Mouse (Mus musculus) lung, embryonic 16.5 days (tissue): ENCODE results near the gene Phf7. TPM values are rescaled to one million over a fixed set of nuclear protein-coding genes. Genes with fewer than 3 reads are reported as not detected.

Experiments
- ATAC-seq: fragments of 200-750 bp; cut with Nextera tagmentation; 2 replicates; pipeline ENCODE4 v1.8.0; 2017; ENCODE audit warnings: low read depth, mild to moderate bottlenecking, moderate library complexity
- H3K27ac ChIP-seq: fragments of 300-500 bp; sonication (generic); 2 replicates; pipeline ENCODE4 v1.5.1; 2014; ENCODE audit warnings: mild to moderate bottlenecking, control low read depth, low read length
- H3K27me3 ChIP-seq: fragments of 300-500 bp; sonication (generic); 2 replicates; pipeline ENCODE4 v1.6.1; 2014; ENCODE audit warnings: low read depth, low read length, mixed read lengths; ENCODE audit not compliant: control insufficient read depth, insufficient read depth
- H3K36me3 ChIP-seq: fragments of 300-500 bp; sonication (generic); 2 replicates; pipeline ENCODE4 v1.6.1; 2014; ENCODE audit warnings: low read length; ENCODE audit not compliant: control insufficient read depth, insufficient read depth
- H3K4me1 ChIP-seq: fragments of 300-500 bp; sonication (generic); replicated peaks from 2 replicates; pipeline ENCODE4 v1.6.1; 2014; ENCODE audit warnings: low read length, mixed read lengths; ENCODE audit not compliant: control insufficient read depth, insufficient read depth
- H3K4me2 ChIP-seq: fragments of 300-500 bp; sonication (generic); 2 replicates; pipeline ENCODE4 v1.6.1; 2014; ENCODE audit warnings: low read depth, low read length, control low read depth
- H3K4me3 ChIP-seq: fragments of 300-500 bp; sonication (generic); 2 replicates; pipeline ENCODE4 v1.5.1; 2014; ENCODE audit warnings: mild to moderate bottlenecking, low read length, control low read depth
- H3K9ac ChIP-seq: fragments of 300-500 bp; sonication (generic); 2 replicates; pipeline ENCODE4 v1.6.1; 2014; ENCODE audit warnings: low read length, control low read depth
- H3K9me3 ChIP-seq: fragments of 300-500 bp; sonication (generic); 2 replicates; pipeline ENCODE4 v1.6.1; 2016; ENCODE audit warnings: low read length; ENCODE audit not compliant: control insufficient read depth
- WGBS: fragments of 180-500 bp; shearing (Covaris S2); extraction: QIAGEN DNeasy Blood & Tissue Kit; methylation state at CpG from one replicate; pipeline ENCODE4 v1.1.7; 2014; 5-methylcytosine and 5-hydroxymethylcytosine counted together
- polyA plus RNA-seq: library from polyadenylated mRNA; unstranded; fragments of >200 nt; fragmentation: Nextera tagmentation; extraction: Ambion mirVana; gene quantifications from 2 replicates; pipeline ENCODE4 v1.2.1, GENCODE M21; 2015

Phf7 gene
- polyA plus RNA-seq, 1 experiment from 2014 or later = 13.5 TPM

DNA sequence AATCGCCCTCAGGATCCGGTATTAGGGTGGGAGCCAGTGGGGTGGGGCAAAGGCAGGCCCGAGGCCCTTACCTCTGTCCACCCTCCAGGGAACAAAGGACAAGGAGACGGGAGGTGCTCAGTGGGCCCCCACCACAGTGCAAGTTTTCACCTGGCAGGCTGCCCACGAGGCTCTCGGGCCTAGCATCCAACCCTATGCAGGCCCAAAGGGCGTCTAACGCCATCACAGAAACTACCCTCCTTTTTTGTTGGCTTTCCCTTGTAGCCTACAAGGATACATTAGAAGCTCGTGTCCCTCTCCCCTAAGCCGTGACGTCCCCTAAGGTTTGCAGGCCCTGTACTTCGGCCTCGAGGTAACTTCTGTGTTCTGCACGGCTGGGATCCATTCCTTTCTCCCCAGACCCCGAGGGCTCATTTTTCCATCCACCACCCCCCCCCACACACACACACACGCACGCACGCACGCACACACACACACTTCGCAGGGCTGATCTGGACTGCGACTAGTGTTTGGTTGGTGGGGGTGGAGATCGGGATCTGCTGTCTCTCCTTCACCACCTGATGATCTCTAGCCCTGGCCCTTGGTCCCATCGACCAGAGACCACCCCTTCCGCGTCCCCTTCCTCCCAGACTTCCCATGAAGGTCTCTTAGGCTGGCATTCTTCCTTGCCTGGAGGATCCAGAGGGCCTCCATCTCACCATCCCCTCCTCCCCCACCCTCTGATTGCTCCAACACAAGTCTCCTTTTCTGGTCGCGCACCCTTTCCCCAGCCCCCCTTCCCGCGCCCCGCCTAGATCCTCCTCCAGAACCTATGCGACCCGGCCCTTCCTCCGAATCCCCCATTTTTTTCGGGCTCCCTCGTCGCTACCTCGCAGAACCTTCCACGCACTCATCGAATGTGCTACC lies 45.3 kb downstream of the Phf7 start:
- H3K9me3 ChIP-seq = no peaks in the 10 kb centered on the region
- ATAC-seq = peak; percentile 63
- peaks cover 12% of the 10 kb centered on the region for H3K4me1 ChIP-seq
- H3K27me3 ChIP-seq = no peaks in the 10 kb centered on the region
- peak overlapping the region; percentile 86 for H3K4me3 ChIP-seq
- peaks cover 25% of the 10 kb centered on the region for H3K36me3 ChIP-seq
- H3K9ac ChIP-seq = peak overlapping the region; percentile 98
- H3K4me2 ChIP-seq = peak overlapping the region; percentile 85
- H3K27ac ChIP-seq = peak overlapping the region; percentile 92
- under 1% methylated on average over 39 of the region's 39 CpGs for WGBS

DNA sequence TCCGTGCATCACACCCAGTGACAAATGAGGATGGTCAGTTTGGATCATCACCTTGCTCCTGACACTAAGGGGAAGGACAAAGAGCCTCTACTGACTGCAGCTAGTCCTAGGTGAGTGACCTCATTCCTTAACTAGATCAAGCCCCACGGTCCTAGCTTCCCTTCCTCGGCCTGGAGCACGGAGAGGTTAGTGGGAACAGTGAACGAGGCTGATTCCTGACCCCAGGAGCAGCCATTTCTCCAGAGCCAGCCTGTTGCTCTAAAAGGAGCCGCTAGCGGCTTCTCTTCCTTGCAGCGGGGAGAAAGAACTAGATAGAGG lies 45.9 kb downstream of the Phf7 start:
- Histone ChIP-seq H3K4me1 (peaks cover 14% of the 10 kb centered on the region), H3K9me3 (no peaks in the 10 kb centered on the region), H3K9ac (peak overlapping the region; percentile 98), H3K4me3 (peak overlapping the region; percentile 86), H3K36me3 (peaks cover 26% of the 10 kb centered on the region), H3K4me2 (peak overlapping the region; percentile 85), H3K27me3 (no peaks in the 10 kb centered on the region), H3K27ac (peak overlapping the region; percentile 92)
- WGBS = 4% methylated on average over 8 of the region's 8 CpGs
- ATAC-seq = peak; percentile 3; the same call in 1 of the 2 replicates

GRCm38 (mm10) chr14:31204844-31205243 lies 46.3 kb downstream of the Phf7 start:
- WGBS = 51% methylated on average over 4 of the region's 4 CpGs
- Histone ChIP-seq H3K9ac (peak overlapping the region; percentile 98), H3K27ac (peak overlapping the region; percentile 92; the same call in 1 of the 2 replicates), H3K27me3 (no peaks in the 10 kb centered on the region), H3K4me2 (peak overlapping the region; percentile 85), H3K4me1 (peaks cover 18% of the 10 kb centered on the region), H3K36me3 (peaks cover 29% of the 10 kb centered on the region), H3K9me3 (no peaks in the 10 kb centered on the region), H3K4me3 (peak overlapping the region; percentile 86)
- ATAC-seq = no peak

GRCm38 (mm10) chr14:31200038-31200437 lies 51.1 kb downstream of the Phf7 start:
- H3K9me3 ChIP-seq = no peaks in the 10 kb centered on the region
- H3K27me3 ChIP-seq = no peaks in the 10 kb centered on the region
- no peak for ATAC-seq
- no peak overlapping the region for H3K9ac ChIP-seq
- H3K27ac ChIP-seq = peak overlapping the region; percentile 56; the same call in 1 of the 2 replicates
- no peak overlapping the region for H3K4me3 ChIP-seq
- peaks cover 37% of the 10 kb centered on the region for H3K36me3 ChIP-seq
- H3K4me2 ChIP-seq = no peak overlapping the region
- peaks cover 32% of the 10 kb centered on the region for H3K4me1 ChIP-seq
- WGBS = 49% methylated on average over 3 of the region's 3 CpGs

DNA sequence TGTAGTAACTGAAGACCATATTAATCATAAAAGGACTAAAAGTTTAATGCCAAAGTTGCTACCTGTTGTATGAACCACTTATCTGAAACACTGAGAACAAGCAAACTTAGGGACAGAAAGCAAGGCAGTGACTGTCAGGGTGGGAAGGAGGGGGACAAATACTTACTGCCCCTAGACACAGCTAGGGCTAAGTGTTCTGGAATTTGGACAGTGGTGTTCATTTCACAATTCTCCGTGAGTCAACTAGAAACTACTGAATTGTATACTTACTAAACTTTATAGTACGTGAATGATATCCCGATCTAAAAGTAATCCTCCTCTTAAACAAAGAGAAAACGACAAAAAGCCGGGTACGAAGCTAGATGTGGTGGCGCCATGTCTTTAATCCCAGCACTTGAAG lies 51.5 kb downstream of the Phf7 start:
- H3K27ac ChIP-seq = peak overlapping the region; percentile 56; the same call in 1 of the 2 replicates
- 85% methylated on average over 7 of the region's 7 CpGs for WGBS
- no peak overlapping the region for H3K9ac ChIP-seq
- H3K4me3 ChIP-seq = no peak overlapping the region
- H3K4me1 ChIP-seq = peaks cover 29% of the 10 kb centered on the region
- H3K27me3 ChIP-seq = no peaks in the 10 kb centered on the region
- no peak overlapping the region for H3K4me2 ChIP-seq
- H3K9me3 ChIP-seq = no peaks in the 10 kb centered on the region
- H3K36me3 ChIP-seq = peaks cover 37% of the 10 kb centered on the region
- no peak for ATAC-seq

GRCm38 (mm10) chr14:31197547-31198516 lies 53.3 kb downstream of the Phf7 start:
- peaks cover 26% of the 10 kb centered on the region for H3K36me3 ChIP-seq
- no peak overlapping the region for H3K4me3 ChIP-seq
- no peaks in the 10 kb centered on the region for H3K27me3 ChIP-seq
- H3K9me3 ChIP-seq = no peaks in the 10 kb centered on the region
- H3K27ac ChIP-seq = peak overlapping the region; percentile 86
- ATAC-seq = peak; percentile 79
- H3K9ac ChIP-seq = no peak overlapping the region
- peaks cover 27% of the 10 kb centered on the region for H3K4me1 ChIP-seq
- 55% methylated on average over 16 of the region's 16 CpGs for WGBS
- peak overlapping the region; percentile 30; the same call in 1 of the 2 replicates for H3K4me2 ChIP-seq

DNA sequence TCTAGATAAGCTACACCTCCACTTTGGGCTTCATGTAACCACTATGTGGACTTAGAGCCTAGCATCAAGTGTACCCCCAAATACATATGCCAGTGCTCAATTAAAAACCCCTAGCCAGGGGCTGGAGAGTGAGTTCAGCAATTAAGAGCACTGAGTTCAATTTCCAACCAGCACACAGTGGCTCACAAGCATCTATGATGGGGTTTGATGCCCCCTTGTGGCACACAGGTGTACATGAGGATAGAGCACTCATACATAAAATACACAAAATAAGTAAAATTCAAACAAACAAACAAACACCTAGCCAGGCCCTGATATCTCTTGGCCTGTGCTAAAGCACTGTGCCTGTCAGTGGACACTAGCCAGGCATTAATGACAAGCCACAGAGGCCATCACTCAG lies 55.1 kb downstream of the Phf7 start:
- Histone ChIP-seq H3K36me3 (peaks cover 22% of the 10 kb centered on the region), H3K9me3 (no peaks in the 10 kb centered on the region), H3K9ac (no peak overlapping the region), H3K4me3 (no peak overlapping the region), H3K4me1 (peaks cover 27% of the 10 kb centered on the region), H3K27me3 (no peaks in the 10 kb centered on the region), H3K4me2 (no peak overlapping the region), H3K27ac (peak overlapping the region; percentile 89)
- no peak for ATAC-seq

DNA sequence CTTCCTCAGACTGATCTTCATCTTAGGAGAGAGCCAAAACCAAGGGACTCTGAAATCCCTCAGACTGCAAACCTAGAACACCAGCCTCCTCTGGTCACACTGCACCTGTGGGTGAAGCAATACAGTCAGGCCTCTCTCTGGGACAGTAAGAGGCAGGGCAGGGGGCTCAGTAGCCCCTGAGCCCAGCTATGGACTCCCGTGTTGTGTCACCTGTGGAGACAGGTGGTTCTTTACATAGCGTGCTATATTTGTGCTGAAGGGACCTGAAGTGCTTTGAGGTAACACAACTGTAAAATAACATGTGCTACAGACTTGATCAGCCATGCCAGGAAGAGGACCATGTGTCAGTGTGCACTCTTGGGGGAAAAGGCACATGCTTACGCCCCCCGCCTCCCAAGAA lies 55.6 kb downstream of the Phf7 start:
- peaks cover 27% of the 10 kb centered on the region for H3K4me1 ChIP-seq
- no peaks in the 10 kb centered on the region for H3K9me3 ChIP-seq
- WGBS = 84% methylated on average over 4 of the region's 4 CpGs
- H3K36me3 ChIP-seq = peaks cover 27% of the 10 kb centered on the region
- peak overlapping the region; percentile 89 for H3K27ac ChIP-seq
- H3K9ac ChIP-seq = peak overlapping the region; percentile 33; the same call in 1 of the 2 replicates
- H3K4me2 ChIP-seq = peak overlapping the region; percentile 22; the same call in 1 of the 2 replicates
- no peaks in the 10 kb centered on the region for H3K27me3 ChIP-seq
- H3K4me3 ChIP-seq = no peak overlapping the region
- no peak for ATAC-seq
